Mouse (Mus musculus) midbrain, embryonic 11.5 days (tissue): Measurements from ENCODE around the gene Casz1. TPM values are rescaled to one million over a fixed set of nuclear protein-coding genes. Genes with fewer than 3 reads are reported as not detected.

Experiments used
- ATAC-seq: fragments of 200-750 bp; cut with Nextera tagmentation; 2 replicates; pipeline ENCODE4 v1.8.0; 2017; ENCODE audit warnings: moderate TSS enrichment, moderate library complexity; ENCODE audit not compliant: low FRiP score
- DNase-seq: peaks from one replicate; pipeline ENCODE4 v3.0.0; 2015; ENCODE audit warnings: low spot score; ENCODE audit errors: missing footprints
- H3K27ac ChIP-seq: fragments of 300-500 bp; sonication (generic); 2 replicates; pipeline ENCODE4 v1.5.1; 2014; ENCODE audit warnings: low read depth, low read length
- H3K27me3 ChIP-seq: fragments of 300-500 bp; sonication (generic); 2 replicates; pipeline ENCODE4 v1.6.1; 2014; ENCODE audit warnings: mild to moderate bottlenecking, low read length, moderate library complexity, mixed read lengths; ENCODE audit not compliant: control insufficient read depth, insufficient read depth
- H3K36me3 ChIP-seq: fragments of 300-500 bp; sonication (generic); 2 replicates; pipeline ENCODE4 v1.6.1; 2014; ENCODE audit warnings: mild to moderate bottlenecking, low read length, moderate library complexity, mixed read lengths; ENCODE audit not compliant: control insufficient read depth, insufficient read depth
- H3K4me1 ChIP-seq: fragments of 300-500 bp; sonication (generic); 2 replicates; pipeline ENCODE4 v1.6.1; 2014; ENCODE audit warnings: low read length; ENCODE audit not compliant: control insufficient read depth, insufficient read depth
- H3K4me2 ChIP-seq: fragments of 300-500 bp; sonication (generic); 2 replicates; pipeline ENCODE4 v1.6.1; 2014; ENCODE audit warnings: mild to moderate bottlenecking, moderate library complexity
- H3K4me3 ChIP-seq: fragments of 300-500 bp; sonication (generic); 2 replicates; pipeline ENCODE4 v1.5.1; 2014; ENCODE audit warnings: low read depth, low read length
- H3K9ac ChIP-seq: fragments of 300-500 bp; sonication (generic); 2 replicates; pipeline ENCODE4 v1.6.1; 2014; ENCODE audit warnings: low read length
- H3K9me3 ChIP-seq: fragments of 300-500 bp; sonication (generic); 2 replicates; pipeline ENCODE4 v1.6.1; 2016; ENCODE audit warnings: low read length; ENCODE audit not compliant: control insufficient read depth
- WGBS: fragments of 180-500 bp; shearing (Covaris S2); extraction: QIAGEN DNeasy Blood & Tissue Kit; methylation state at CpG from one replicate; pipeline ENCODE4 v1.1.7; 2014; 5-methylcytosine and 5-hydroxymethylcytosine counted together
- polyA plus RNA-seq: library from polyadenylated mRNA; unstranded; fragments of >200 nt; fragmentation: Nextera tagmentation; extraction: Ambion mirVana; gene quantifications from 2 replicates; pipeline ENCODE4 v1.2.1, GENCODE M21; 2014

Gene Casz1
- polyA plus RNA-seq, 1 experiment from 2014 or later: 1.6 TPM

GRCm38 (mm10) chr4:148772658-148773057 lies 31.6 kb upstream of the Casz1 start:
- no peak for ATAC-seq
- Histone ChIP-seq H3K36me3 (no peaks in the 10 kb centered on the region), H3K9ac (no peak overlapping the region), H3K4me3 (no peak overlapping the region), H3K27ac (no peak overlapping the region), H3K4me1 (peaks cover 14% of the 10 kb centered on the region), H3K4me2 (no peak overlapping the region), H3K9me3 (no peaks in the 10 kb centered on the region), H3K27me3 (peaks cover 25% of the 10 kb centered on the region)
- 82% methylated on average over 6 of the region's 6 CpGs for WGBS
- DNase-seq: no peak

GRCm38 (mm10) chr4:148774036-148774435 lies 30.2 kb upstream of the Casz1 start:
- ATAC-seq: no peak
- Histone ChIP-seq H3K4me2 (no peak overlapping the region), H3K4me1 (peaks cover 14% of the 10 kb centered on the region), H3K27ac (no peak overlapping the region), H3K9me3 (no peaks in the 10 kb centered on the region), H3K9ac (no peak overlapping the region), H3K4me3 (no peak overlapping the region), H3K36me3 (no peaks in the 10 kb centered on the region), H3K27me3 (peaks cover 25% of the 10 kb centered on the region)
- DNase-seq: no peak
- 86% methylated on average over 6 of the region's 6 CpGs for WGBS

- ATAC-seq (no peak), DNase-seq (no peak)
- 51% methylated on average over 10 of the region's 10 CpGs for whole genome bisulfite sequencing
- Histone ChIP-seq H3K4me1 (peaks cover 11% of the 10 kb centered on the region), H3K9ac (no peak overlapping the region), H3K4me3 (no peak overlapping the region), H3K27me3 (peaks cover 23% of the 10 kb centered on the region), H3K36me3 (no peaks in the 10 kb centered on the region), H3K9me3 (no peaks in the 10 kb centered on the region), H3K4me2 (no peak overlapping the region), H3K27ac (no peak overlapping the region)
Observed at GRCm38 (mm10) chr4:148775476-148776269, 28.6 kb upstream of the Casz1 start.

- Histone ChIP-seq H3K27me3 (no peaks in the 10 kb centered on the region; the same call in 1 of the 2 replicates), H3K9ac (no peak overlapping the region), H3K36me3 (no peaks in the 10 kb centered on the region), H3K4me3 (no peak overlapping the region), H3K4me2 (no peak overlapping the region), H3K4me1 (no peaks in the 10 kb centered on the region), H3K27ac (no peak overlapping the region), H3K9me3 (no peaks in the 10 kb centered on the region)
- DNase-seq: no peak
- ATAC-seq: no peak
- 49% methylated on average over 8 of the region's 8 CpGs for WGBS
Observed at GRCm38 (mm10) chr4:148780097-148780621, 24.1 kb upstream of the Casz1 start.

GRCm38 (mm10) chr4:148781516-148781915 lies 22.7 kb upstream of the Casz1 start:
- Histone ChIP-seq H3K27me3 (no peaks in the 10 kb centered on the region; the same call in 1 of the 2 replicates), H3K36me3 (no peaks in the 10 kb centered on the region), H3K9ac (no peak overlapping the region), H3K4me2 (no peak overlapping the region), H3K27ac (no peak overlapping the region), H3K4me1 (no peaks in the 10 kb centered on the region), H3K4me3 (no peak overlapping the region), H3K9me3 (no peaks in the 10 kb centered on the region)
- 81% methylated on average over 7 of the region's 7 CpGs for WGBS
- ATAC-seq (no peak), DNase-seq (no peak)

- H3K27ac ChIP-seq: no peak overlapping the region
- H3K4me2 ChIP-seq: no peak overlapping the region
- no peaks in the 10 kb centered on the region for H3K9me3 ChIP-seq
- ATAC-seq: no peak
- peaks cover 8% of the 10 kb centered on the region for H3K27me3 ChIP-seq
- WGBS: 89% methylated on average over 6 of the region's 6 CpGs
- no peaks in the 10 kb centered on the region for H3K36me3 ChIP-seq
- H3K4me1 ChIP-seq: no peaks in the 10 kb centered on the region
- H3K4me3 ChIP-seq: no peak overlapping the region
- no peak for DNase-seq
- no peak overlapping the region for H3K9ac ChIP-seq
Observed at GRCm38 (mm10) chr4:148782880-148783279, 21.3 kb upstream of the Casz1 start.

- no peak overlapping the region for H3K4me2 ChIP-seq
- no peak overlapping the region for H3K4me3 ChIP-seq
- H3K27me3 ChIP-seq: peaks cover 8% of the 10 kb centered on the region
Observed at GRCm38 (mm10) chr4:148783760-148784159, 20.5 kb upstream of the Casz1 start.

GRCm38 (mm10) chr4:148785053-148785567 lies 19.1 kb upstream of the Casz1 start:
- Histone ChIP-seq H3K4me2 (no peak overlapping the region), H3K36me3 (no peaks in the 10 kb centered on the region), H3K27me3 (peaks cover 8% of the 10 kb centered on the region), H3K9me3 (no peaks in the 10 kb centered on the region), H3K9ac (no peak overlapping the region), H3K4me3 (no peak overlapping the region), H3K27ac (no peak overlapping the region), H3K4me1 (no peaks in the 10 kb centered on the region)
- ATAC-seq (no peak), DNase-seq (no peak)
- 87% methylated on average over 6 of the region's 6 CpGs for WGBS

More at GRCm38 (mm10) chr4:148783760-148784159, 20.5 kb upstream of the Casz1 start:
- DNase-seq (no peak), ATAC-seq (no peak)
- 80% methylated on average over 6 of the region's 6 CpGs for WGBS
- no peaks in the 10 kb centered on the region for H3K9me3 ChIP-seq
- no peak overlapping the region for H3K9ac ChIP-seq
- H3K4me1 ChIP-seq: no peaks in the 10 kb centered on the region
- H3K27ac ChIP-seq: no peak overlapping the region
- H3K36me3 ChIP-seq: no peaks in the 10 kb centered on the region

- 67% methylated on average over 8 of the region's 8 CpGs for WGBS
- H3K27me3 ChIP-seq: peaks cover 8% of the 10 kb centered on the region
- DNase-seq (no peak), ATAC-seq (no peak)
- H3K36me3 ChIP-seq: no peaks in the 10 kb centered on the region
- no peak overlapping the region for H3K27ac ChIP-seq
- no peaks in the 10 kb centered on the region for H3K4me1 ChIP-seq
- H3K4me2 ChIP-seq: no peak overlapping the region
- H3K9me3 ChIP-seq: no peaks in the 10 kb centered on the region
- H3K4me3 ChIP-seq: no peak overlapping the region
- no peak overlapping the region for H3K9ac ChIP-seq
Observed at GRCm38 (mm10) chr4:148785995-148786394, 18.2 kb upstream of the Casz1 start.
